Mouse (Mus musculus) activated CD4-positive, CD25-positive, alpha-beta regulatory T cell, adult 4 months (primary cell): ENCODE data around the gene Lzts2. TPM values are rescaled to one million over a fixed set of nuclear protein-coding genes. Genes with fewer than 3 reads are reported as not detected.

Source experiments
- ATAC-seq: one replicate; pipeline ENCODE4 v1.8.0; 2017
- polyA plus RNA-seq, 2 experiments: library from polyadenylated mRNA; unstranded; fragments of 100-300 nt; shearing (Covaris generic); gene quantifications; one replicate each; pipeline ENCODE4 v1.2.1; 2017

Lzts2 gene
- 1 to 10 TPM in 1 of 2 experiments, under 1 TPM in 1; 0.78 to 1.8 TPM for polyA plus RNA-seq

DNA sequence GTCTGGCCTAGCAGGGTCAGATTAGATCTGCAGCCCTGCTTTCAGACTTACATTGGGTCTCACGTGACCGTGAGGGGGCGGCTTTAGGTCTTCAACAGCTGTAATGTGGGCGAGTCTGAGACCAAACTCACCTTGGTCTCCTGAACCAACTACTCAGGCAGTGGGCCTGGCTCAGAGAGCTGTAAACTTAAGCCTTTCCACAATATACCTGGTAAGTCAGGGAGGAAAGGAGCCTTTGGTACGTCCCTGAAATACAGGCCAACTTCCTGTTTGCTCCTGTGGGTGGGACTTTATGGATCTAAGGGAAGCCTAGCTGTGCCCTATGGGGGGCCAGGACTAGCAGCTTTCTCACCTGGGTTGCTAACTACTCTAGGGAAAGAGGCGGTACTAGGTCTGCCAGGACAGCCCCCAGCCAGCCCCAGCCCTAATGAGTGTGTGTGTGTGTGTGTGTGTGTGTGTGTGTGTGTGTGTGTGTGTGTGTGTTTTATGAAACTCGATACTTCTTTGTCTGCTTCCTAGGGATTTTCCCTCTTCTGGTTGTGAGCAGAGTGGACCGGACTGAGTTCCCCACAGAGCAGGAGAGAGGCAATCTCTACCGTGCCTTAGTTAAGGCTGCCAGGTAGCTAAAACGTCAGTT is at the start of gene Lzts2:
Gene Lzts2, plus strand, starts transcription at position 80 of the 637 bp plus-strand sequence.
- ATAC-seq = peak; percentile 19

DNA sequence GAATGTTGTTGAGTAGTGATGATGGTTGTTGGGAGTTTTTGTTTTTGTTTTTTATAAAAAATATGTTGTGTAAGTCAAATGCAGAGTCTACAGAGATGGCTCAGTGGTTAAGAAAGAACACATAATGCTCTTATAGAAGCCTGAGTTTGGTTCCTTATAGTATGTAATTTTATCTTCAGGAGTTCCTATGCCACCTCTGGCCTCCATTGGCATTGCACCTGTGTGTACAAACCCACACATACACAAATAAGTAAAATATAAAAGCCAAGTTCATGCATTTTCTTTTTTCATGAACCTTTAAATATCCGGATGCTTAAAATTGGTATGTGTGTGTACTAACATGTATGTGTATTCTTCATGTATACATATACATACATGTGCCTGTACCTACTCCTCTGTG is 48.2 kb upstream of the Lzts2 start:
- no peak for ATAC-seq

DNA sequence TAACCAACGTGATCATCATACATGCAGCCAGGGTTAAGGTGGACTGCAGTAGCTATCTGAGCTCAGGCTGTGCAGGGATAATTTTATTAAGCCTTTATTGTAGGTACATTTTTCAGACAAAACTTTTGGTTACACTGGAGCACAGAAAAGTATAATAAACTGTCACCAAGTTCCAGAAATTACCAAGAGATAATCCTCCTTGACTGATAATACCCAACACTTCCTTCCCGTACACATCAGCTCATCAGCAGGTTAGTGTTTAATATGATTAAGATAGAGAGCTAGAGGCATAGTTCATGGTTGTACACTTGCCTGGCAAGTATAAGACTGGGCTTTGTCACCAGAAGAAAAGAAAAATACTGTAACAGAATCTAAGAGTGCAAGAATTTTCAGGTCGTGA is 45.9 kb upstream of the Lzts2 start:
- no peak for ATAC-seq

GRCm38 (mm10) chr19:44976636-44977035 is 37.6 kb upstream of the Lzts2 start:
- no peak for ATAC-seq

- ATAC-seq = no peak
These were observed 37.1 kb upstream of the Lzts2 start for GRCm38 (mm10) chr19:44977148-44977547.

- ATAC-seq = no peak
These were observed 33.4 kb upstream of the Lzts2 start for GRCm38 (mm10) chr19:44980787-44981186.

DNA sequence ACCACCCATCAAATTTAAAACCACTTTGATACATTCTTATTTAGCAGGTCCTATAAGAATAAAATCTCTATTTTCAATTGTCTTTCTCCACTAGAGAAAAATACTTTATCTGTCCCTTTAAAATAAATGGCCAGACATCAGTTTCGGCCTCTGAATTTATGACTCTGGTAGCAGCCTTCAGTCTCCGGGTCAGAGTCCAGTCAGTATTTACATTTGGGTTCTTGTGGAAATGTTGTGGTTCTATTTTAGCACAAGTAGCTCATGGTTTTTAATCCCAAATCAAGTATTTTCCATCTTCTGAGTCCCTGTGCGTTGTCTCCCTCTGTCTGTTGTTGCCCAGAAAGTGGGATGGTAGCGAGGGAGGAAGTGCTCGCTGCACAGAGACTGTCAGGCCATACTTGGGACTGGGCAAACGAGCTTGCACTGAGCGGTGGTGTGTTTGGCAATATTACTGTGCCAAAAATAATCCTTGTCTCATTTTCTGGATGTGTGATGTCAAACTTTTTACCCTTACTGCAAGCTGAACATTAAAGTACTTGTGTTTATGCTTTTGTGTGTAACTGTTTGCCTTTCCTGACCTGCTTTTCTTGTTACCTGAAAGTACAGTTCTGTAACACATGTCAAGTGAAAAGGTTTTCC is 31.6 kb upstream of the Lzts2 start:
- no peak for ATAC-seq

GRCm38 (mm10) chr19:44983366-44983765 is 30.8 kb upstream of the Lzts2 start:
- ATAC-seq = no peak

- no peak for ATAC-seq
These were observed 29.8 kb upstream of the Lzts2 start for GRCm38 (mm10) chr19:44984420-44984819.

GRCm38 (mm10) chr19:44985159-44985988 is 28.8 kb upstream of the Lzts2 start:
- ATAC-seq = no peak

- ATAC-seq = no peak
These were observed 27.2 kb upstream of the Lzts2 start for GRCm38 (mm10) chr19:44987004-44987403.

GRCm38 (mm10) chr19:44987851-44988250 is 26.4 kb upstream of the Lzts2 start:
- ATAC-seq = no peak

GRCm38 (mm10) chr19:44988321-44988720 is 25.9 kb upstream of the Lzts2 start:
- no peak for ATAC-seq

- no peak for ATAC-seq
These were observed 25.2 kb upstream of the Lzts2 start, which contains the start of gene Sema4g for GRCm38 (mm10) chr19:44988831-44989566. Sema4g (plus strand) TSS chr19:44989101.

- ATAC-seq = no peak
These were observed 24.4 kb upstream of the Lzts2 start for GRCm38 (mm10) chr19:44989567-44990495.

GRCm38 (mm10) chr19:44991031-44991430 is 23.2 kb upstream of the Lzts2 start:
- ATAC-seq = no peak

DNA sequence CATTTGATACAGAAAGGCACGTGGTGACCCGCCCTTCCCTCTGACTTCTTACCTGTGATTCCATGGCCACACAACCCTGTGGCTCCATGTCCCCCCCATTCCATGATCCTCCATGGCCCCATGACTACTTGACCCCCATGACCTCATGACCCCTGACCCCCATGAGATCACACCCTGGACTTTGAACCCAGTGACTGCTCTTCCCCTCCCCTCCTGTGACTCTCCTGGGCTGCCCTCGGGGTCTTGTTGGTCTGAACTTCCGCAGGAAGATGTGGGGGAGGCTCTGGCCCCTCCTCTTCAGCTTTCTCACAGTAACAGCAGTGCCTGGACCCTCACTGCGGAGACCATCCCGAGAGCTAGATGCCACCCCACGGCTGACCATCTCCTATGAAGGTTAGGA is 22.0 kb upstream of the Lzts2 start:
- no peak for ATAC-seq

GRCm38 (mm10) chr19:44992712-44993111 is 21.5 kb upstream of the Lzts2 start:
- no peak for ATAC-seq

GRCm38 (mm10) chr19:44997786-44998185 is 16.4 kb upstream of the Lzts2 start:
- no peak for ATAC-seq

DNA sequence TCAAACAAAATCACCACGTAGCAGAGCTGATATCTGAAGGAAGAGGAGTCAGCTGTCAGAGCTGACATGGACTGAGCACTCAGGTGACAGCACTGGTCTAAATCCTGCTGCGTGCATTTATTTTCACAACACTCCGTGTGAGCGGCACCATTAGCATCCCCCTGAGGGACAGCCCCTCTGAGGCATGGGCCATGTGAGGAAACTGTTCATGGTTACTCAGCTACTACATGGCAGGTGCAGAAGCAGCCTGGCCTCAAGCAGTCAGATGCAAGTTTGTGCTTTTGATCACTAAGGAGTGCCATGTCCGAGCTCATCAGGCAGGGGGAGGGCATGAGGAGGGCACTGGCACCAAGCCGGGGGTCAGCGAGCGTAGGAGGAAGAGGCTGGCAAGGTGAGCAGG is 14.6 kb upstream of the Lzts2 start:
- ATAC-seq = no peak

DNA sequence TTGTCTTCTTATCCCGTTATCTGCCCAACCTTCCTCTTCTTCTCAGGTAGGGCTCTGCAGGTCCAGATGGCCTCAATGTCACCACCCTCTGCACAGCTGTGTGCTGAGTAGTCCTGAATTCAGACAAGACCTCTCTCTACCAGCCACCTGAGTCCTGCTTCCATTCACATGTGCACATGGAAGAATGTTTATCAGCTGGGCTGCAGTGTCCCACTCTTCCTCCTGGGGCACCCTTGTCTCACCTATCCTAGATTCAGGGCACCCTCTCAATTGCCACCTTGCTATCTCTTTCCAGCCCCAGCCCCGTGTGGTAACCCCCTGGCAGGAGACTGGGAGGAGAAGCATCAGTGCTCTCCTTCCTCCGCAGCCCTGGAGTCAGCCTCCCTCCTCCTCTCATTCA is 11.9 kb upstream of the Lzts2 start:
- ATAC-seq = no peak
